Mouse (Mus musculus) heart, postnatal 36 days (tissue): ENCODE measurements around the gene Smarcd1. TPM values are rescaled to one million over a fixed set of nuclear protein-coding genes. Genes with fewer than 3 reads are reported as not detected.

Source experiments
- DNase-seq, 2 experiments: peaks; one replicate each; pipeline ENCODE4 v3.0.0; 2021 to 2022
- intact Hi-C: fragments of 180-260 bp; cut with DNase I; formaldehyde crosslinking; loops from one replicate; pipeline ENCODE4 v1.15.1; 2025
- total RNA-seq, 2 experiments: library from RNA; stranded (reverse); gene quantifications; 2 replicates each; pipeline ENCODE4 v1.2.3; 2021

The Smarcd1 gene
- 10 to 100 TPM; 18.7 to 22.1 TPM for total RNA-seq

- DNase-seq, result peak; percentile 97 to 98
- intact Hi-C loops, result loop anchor here (2.0 kb wide), 1 partner anchor 23 kb away; the partner anchor contains the start of gene Cox14
Observed at GRCm38 (mm10) chr15:99701999-99702900, at the start of gene Smarcd1. Gene Smarcd1, plus strand, starts transcription at chr15:99702129.

- intact Hi-C loops, result no loop called here
Observed at GRCm38 (mm10) chr15:99653291-99653690, 48.6 kb upstream of the Smarcd1 start.

GRCm38 (mm10) chr15:99653876-99654275, 48.1 kb upstream of the Smarcd1 start:
- intact Hi-C loops, result no loop called here

More at GRCm38 (mm10) chr15:99653291-99653690, 48.6 kb upstream of the Smarcd1 start:
- no peak for DNase-seq

GRCm38 (mm10) chr15:99655956-99656355, 46.0 kb upstream of the Smarcd1 start:
- intact Hi-C loops, result no loop called here
- DNase-seq, result no peak

More at GRCm38 (mm10) chr15:99653876-99654275, 48.1 kb upstream of the Smarcd1 start:
- DNase-seq, result no peak

GRCm38 (mm10) chr15:99658437-99658836, 43.5 kb upstream of the Smarcd1 start:
- DNase-seq, result no peak
- intact Hi-C loops, result no loop called here

GRCm38 (mm10) chr15:99661121-99661830, 40.7 kb upstream of the Smarcd1 start:
- no peak for DNase-seq
- intact Hi-C loops, result no loop called here

- intact Hi-C loops, result no loop called here
- no peak for DNase-seq
Observed at GRCm38 (mm10) chr15:99662371-99662770, 39.6 kb upstream of the Smarcd1 start.

- intact Hi-C loops, result no loop called here
- no peak for DNase-seq
Observed at GRCm38 (mm10) chr15:99663964-99664599, 37.8 kb upstream of the Smarcd1 start.

- peak; percentile 44 to 55 for DNase-seq
- intact Hi-C loops, result no loop called here
Observed at GRCm38 (mm10) chr15:99664600-99665451, 37.1 kb upstream of the Smarcd1 start.

- DNase-seq, result no peak
- intact Hi-C loops, result no loop called here
Observed at GRCm38 (mm10) chr15:99667544-99667943, 34.4 kb upstream of the Smarcd1 start.

GRCm38 (mm10) chr15:99668881-99669280, 33.0 kb upstream of the Smarcd1 start:
- intact Hi-C loops, result loop anchor here (1.0 to 2.0 kb wide), 2 partner anchors 73 to 172 kb away; no protein-coding TSS in a partner anchor
- DNase-seq, result peak; percentile 73 to 81

- no peak for DNase-seq
- intact Hi-C loops, result loop anchor here (1.0 to 2.0 kb wide), 2 partner anchors 73 to 173 kb away; no protein-coding TSS in a partner anchor
Observed at GRCm38 (mm10) chr15:99669392-99669791, 32.5 kb upstream of the Smarcd1 start.

GRCm38 (mm10) chr15:99670154-99670821, 31.6 kb upstream of the Smarcd1 start, which contains the start of gene Asic1:
Gene Asic1, plus strand, starts transcription at chr15:99670368.
- intact Hi-C loops, result no loop called here
- peak; percentile 63 to 67 for DNase-seq

GRCm38 (mm10) chr15:99670964-99671670, 30.8 kb upstream of the Smarcd1 start:
- intact Hi-C loops, result no loop called here
- DNase-seq, result no peak

- no peak for DNase-seq
- intact Hi-C loops, result no loop called here
Observed at GRCm38 (mm10) chr15:99671783-99672182, 30.1 kb upstream of the Smarcd1 start.

- no peak for DNase-seq
- intact Hi-C loops, result no loop called here
Observed at GRCm38 (mm10) chr15:99674866-99675265, 27.1 kb upstream of the Smarcd1 start.

- DNase-seq, result no peak
- intact Hi-C loops, result no loop called here
Observed at GRCm38 (mm10) chr15:99677089-99677488, 24.8 kb upstream of the Smarcd1 start.

- intact Hi-C loops, result no loop called here
- DNase-seq, result no peak
Observed at GRCm38 (mm10) chr15:99678063-99678800, 23.7 kb upstream of the Smarcd1 start.
